Mouse (Mus musculus): ENCODE measurements around the gene Aldh3b1. TPM values are rescaled to one million over a fixed set of nuclear protein-coding genes. Genes with fewer than 3 reads are reported as not detected.

The Aldh3b1 gene
- total RNA-seq, 2 experiments from 2014 or later: 1.6 to 1.9 TPM

DNA sequence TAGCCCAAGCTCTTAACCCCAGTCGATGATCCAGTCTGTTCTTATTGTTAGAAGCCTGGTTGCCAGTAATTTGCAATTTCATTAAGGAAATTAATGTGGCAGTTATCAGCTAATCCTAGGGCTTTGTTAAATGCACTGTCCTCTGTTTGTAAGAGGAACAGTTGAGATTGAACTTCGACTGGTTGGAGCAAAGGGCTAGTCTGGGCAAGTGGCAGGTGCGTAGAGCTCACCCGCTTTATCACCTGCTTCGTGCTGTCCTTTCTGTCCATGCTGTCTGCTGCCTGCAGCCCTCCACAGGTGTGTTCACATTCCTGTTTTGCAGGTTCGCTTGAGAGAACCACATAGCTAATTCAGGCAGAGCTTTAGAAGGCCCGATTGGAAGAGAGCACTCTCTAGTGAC lies 54.6 kb downstream of the Aldh3b1 start:
- DNase-seq: no peak

DNA sequence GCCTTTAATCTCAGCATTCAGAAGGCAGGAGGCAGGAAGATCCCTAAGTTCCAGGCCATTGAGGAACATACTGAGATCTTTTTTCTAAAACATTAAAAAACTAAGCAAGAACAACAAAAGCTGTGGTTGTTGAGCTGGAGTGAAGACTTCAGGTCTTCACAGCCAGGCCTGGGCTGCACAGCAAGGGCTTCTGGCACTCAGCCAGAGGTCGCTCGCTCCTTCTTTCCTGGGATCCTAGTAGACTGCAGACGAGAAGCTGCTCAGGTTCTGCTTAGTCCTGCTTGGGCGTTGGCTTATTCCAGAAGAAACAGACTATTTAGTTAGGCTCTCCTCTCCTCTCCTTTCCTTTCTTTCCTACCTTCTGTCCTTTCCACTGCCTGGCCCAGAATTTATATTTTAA lies 57.2 kb downstream of the Aldh3b1 start:
- peak; percentile 68 for DNase-seq

DNA sequence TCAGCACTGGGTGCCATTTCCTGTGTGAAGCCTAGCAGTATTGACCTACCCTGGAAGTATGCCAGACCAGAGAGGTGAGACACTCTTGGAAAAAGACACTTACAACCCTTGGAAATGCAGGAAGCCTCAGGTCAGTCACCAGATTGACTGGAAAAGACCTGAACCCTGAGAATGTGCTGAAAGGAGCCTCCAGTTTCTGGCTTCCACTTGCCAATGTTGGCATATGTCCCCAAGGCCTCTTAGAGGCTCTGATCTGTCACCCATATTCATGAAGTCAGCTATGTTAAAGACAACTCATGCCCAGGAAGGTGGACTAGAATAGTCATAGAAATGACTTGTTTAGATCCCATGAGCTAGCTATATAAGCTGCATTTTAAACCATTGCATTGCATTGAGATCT lies 58.1 kb downstream of the Aldh3b1 start:
- DNase-seq: no peak

DNA sequence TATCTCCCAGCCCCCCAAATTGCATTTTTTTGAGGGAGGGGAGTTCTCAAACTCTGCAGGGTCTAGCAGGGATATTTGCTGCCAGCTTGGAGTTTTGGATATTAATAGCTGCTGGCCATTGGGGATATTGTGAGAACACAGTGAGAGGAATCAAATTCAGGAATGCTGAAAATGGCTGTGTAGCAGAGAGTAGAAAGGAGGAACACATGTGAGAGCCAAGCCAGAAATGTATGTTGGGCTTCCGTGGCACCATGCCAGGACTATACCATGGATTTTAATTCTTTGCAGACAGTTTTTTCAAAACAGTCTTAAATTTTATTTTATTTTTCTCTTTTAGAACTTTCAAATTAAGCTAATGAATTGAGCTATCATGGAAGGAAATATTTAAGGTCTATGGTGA lies 61.3 kb downstream of the Aldh3b1 start:
- no peak for DNase-seq

DNA sequence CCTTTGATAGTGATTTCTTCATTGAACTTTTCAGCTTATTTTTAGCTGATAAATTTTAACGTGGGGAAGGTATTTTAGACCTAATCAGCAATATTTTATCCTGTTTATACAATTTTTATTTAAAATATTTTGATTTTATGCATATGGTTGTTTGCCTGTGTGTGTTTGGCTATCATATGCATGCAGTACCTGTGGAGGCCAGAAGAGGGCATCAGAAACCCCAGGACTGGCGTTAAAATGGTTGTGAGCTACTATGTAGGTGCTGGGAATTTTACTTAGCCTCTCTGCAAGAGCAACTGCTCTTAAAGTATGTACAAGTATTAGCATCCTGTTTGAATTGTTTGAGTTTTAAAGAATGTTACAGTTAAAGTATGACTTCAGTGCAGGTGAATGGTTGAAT lies 64.6 kb downstream of the Aldh3b1 start:
- no peak for DNase-seq

Other genes starting within 250 kb of the Aldh3b1 start
- gene Lrp5, start 243.2 kb downstream of the Aldh3b1 start, total RNA-seq (2021): 10 to 100 TPM; 43.1 to 46.0 TPM
- 10 to 100 TPM; 17.5 to 18.3 TPM for gene 1810055G02Rik, start 221.5 kb downstream of the Aldh3b1 start, total RNA-seq (2021)
- gene Kmt5b, start 162.4 kb downstream of the Aldh3b1 start, total RNA-seq (2021): 10 to 100 TPM; 36.7 to 37.7 TPM
- 10 to 100 TPM; 16.8 to 16.9 TPM for gene Chka, start 78.0 kb downstream of the Aldh3b1 start, total RNA-seq (2021)
- 10 to 100 TPM; 19.2 to 22.9 TPM for gene Tcirg1, start 22.7 kb downstream of the Aldh3b1 start, total RNA-seq (2021)
- gene Ndufs8, start 17.0 kb downstream of the Aldh3b1 start, total RNA-seq (2021): 100 to 1,000 TPM; 290 to 307 TPM
- gene Unc93b1, start 5.4 kb upstream of the Aldh3b1 start, total RNA-seq (2021): 10 to 100 TPM; 15.1 to 15.4 TPM
- gene Aldh3b3, start 28.8 kb upstream of the Aldh3b1 start, total RNA-seq (2021): under 1 TPM; 0.17 to 0.18 TPM
- gene Aldh3b2, start 42.5 kb upstream of the Aldh3b1 start, total RNA-seq (2021): under 1 TPM; 0.12 to 0.32 TPM
- 10 to 100 TPM; 10.6 to 12.0 TPM for gene Acy3, start 56.8 kb upstream of the Aldh3b1 start, total RNA-seq (2021)
- not detected for gene Tbx10, start 62.9 kb upstream of the Aldh3b1 start, total RNA-seq (2021)
- gene Nudt8, start 70.8 kb upstream of the Aldh3b1 start, total RNA-seq (2021): 10 to 100 TPM; 56.6 to 63.2 TPM
- gene Gm49405, start 70.8 kb upstream of the Aldh3b1 start, total RNA-seq (2021): 1 to 10 TPM; 1.4 to 2.4 TPM
- 100 to 1,000 TPM; 106 to 120 TPM for gene Doc2g, start 73.5 kb upstream of the Aldh3b1 start, total RNA-seq (2021)
- 100 to 1,000 TPM; 774 to 835 TPM for gene Ndufv1, start 83.0 kb upstream of the Aldh3b1 start, total RNA-seq (2021)
- gene Gstp1, start 108.2 kb upstream of the Aldh3b1 start, total RNA-seq (2021): 100 to 1,000 TPM; 219 to 261 TPM
- gene Gstp2, start 116.2 kb upstream of the Aldh3b1 start, total RNA-seq (2021): 10 to 100 TPM; 69.7 to 73.5 TPM
- gene Gstp3, start 129.8 kb upstream of the Aldh3b1 start, total RNA-seq (2021): not detected
- not detected for gene Cabp2, start 151.8 kb upstream of the Aldh3b1 start, total RNA-seq (2021)
- gene Cdk2ap2, start 167.4 kb upstream of the Aldh3b1 start, total RNA-seq (2021): 10 to 100 TPM; 22.4 to 23.6 TPM
- 10 to 100 TPM; 41.8 to 42.9 TPM for gene Pitpnm1, start 170.2 kb upstream of the Aldh3b1 start, total RNA-seq (2021)
- 10 to 100 TPM; 54.6 to 55.7 TPM for gene Aip, start 196.1 kb upstream of the Aldh3b1 start, total RNA-seq (2021)
- under 1 TPM in 1 of 2 experiments, not detected in 1; 0.07 TPM for gene Gpr152, start 210.0 kb upstream of the Aldh3b1 start, total RNA-seq (2021)
- gene Cabp4, start 214.2 kb upstream of the Aldh3b1 start, total RNA-seq (2021): under 1 TPM in 1 of 2 experiments, not detected in 1; 0.18 TPM
- gene Coro1b, start 218.8 kb upstream of the Aldh3b1 start, total RNA-seq (2021): 10 to 100 TPM; 74.6 to 74.8 TPM
- 1 to 10 TPM; 2.0 to 2.2 TPM for gene Ptprcap, start 223.8 kb upstream of the Aldh3b1 start, total RNA-seq (2021)
- gene Rps6kb2, start 233.5 kb upstream of the Aldh3b1 start, total RNA-seq (2021): 10 to 100 TPM; 26.0 to 26.3 TPM
- gene Carns1, start 245.7 kb upstream of the Aldh3b1 start, total RNA-seq (2021): 10 to 100 TPM; 46.7 to 49.0 TPM

Data from heart, postnatal 4 days (tissue).